Mouse (Mus musculus): Measurements from ENCODE around the gene Smox.

DNA sequence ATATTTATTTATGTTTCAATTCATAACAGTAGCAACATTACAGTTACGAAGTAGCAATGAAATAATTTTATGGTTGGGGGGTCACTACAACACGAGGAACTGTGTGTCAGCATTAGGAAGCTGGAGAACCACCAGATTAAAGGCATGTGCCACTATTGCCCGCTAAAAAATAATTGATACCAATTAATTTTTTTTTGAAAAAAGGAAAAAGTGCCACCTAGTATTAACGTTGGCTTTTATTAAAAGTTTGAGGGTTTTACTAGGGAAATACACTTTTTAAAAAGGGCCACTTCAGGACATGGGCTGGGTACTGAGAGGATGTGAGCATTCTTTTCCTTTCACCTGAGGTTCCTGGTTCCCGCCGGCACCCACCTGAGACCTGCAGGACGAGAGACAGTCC lies at the start of gene Smox:
- no peak for TF ChIP-seq CTCF (IDR thresholded peaks at IDR 0.05; ENCODE audit: low read depth, low read length)
- no peak for TF ChIP-seq POLR2A (IDR thresholded peaks at IDR 0.05; ENCODE audit: borderline replicate concordance, low read depth, low read length)
